Mouse (Mus musculus): ENCODE measurements around the gene Agpat2. TPM values are rescaled to one million over a fixed set of nuclear protein-coding genes. Genes with fewer than 3 reads are reported as not detected.

Gene Agpat2
- polyA plus RNA-seq, 1 experiment from 2014 or later: 6.2 TPM

DNA sequence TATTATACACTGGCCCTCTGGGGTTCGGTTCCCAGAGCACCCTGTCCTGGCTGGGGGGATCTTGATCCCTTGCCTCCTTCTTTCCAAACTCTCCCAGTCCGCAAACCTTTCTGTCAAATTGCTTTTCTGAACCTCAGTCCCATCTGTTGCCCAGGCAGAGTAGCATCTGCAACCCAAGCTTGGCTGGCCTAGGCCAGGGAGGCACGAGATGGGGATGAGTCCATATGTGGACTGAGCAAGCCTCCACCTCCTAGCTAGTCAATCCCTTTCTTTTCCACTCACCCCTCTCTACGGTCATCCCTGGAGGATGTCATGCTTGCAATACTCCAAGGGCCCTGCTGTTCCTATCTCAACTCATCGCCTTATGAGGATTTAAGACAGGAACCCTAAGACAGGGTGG is 1.6 kb downstream of the Agpat2 start:
- peaks cover 13% of the 10 kb centered on the region; the same call in 1 of the 2 replicates for H3K4me1 ChIP-seq (ENCODE audit: control insufficient read depth, insufficient read depth, low read depth, low read length)
- H3K4me3 ChIP-seq (ENCODE audit: low read length): no peak overlapping the region
- no peaks in the 10 kb centered on the region for H3K36me3 ChIP-seq (ENCODE audit: control insufficient read depth, insufficient read depth, low read length)
- no peak overlapping the region for H3K27ac ChIP-seq (ENCODE audit: low read depth, low read length)
- no peak overlapping the region for H3K4me2 ChIP-seq (ENCODE audit: low read length)
- no peaks in the 10 kb centered on the region for H3K9me3 ChIP-seq (ENCODE audit: control insufficient read depth, low read length)
- H3K9ac ChIP-seq (ENCODE audit: low read depth, low read length): no peak overlapping the region
- peaks cover 14% of the 10 kb centered on the region for H3K27me3 ChIP-seq (replicated peaks; ENCODE audit: control insufficient read depth, insufficient read depth, low read length)
- 81% methylated on average over 5 of the region's 5 CpGs for WGBS
- no peak for ATAC-seq

DNA sequence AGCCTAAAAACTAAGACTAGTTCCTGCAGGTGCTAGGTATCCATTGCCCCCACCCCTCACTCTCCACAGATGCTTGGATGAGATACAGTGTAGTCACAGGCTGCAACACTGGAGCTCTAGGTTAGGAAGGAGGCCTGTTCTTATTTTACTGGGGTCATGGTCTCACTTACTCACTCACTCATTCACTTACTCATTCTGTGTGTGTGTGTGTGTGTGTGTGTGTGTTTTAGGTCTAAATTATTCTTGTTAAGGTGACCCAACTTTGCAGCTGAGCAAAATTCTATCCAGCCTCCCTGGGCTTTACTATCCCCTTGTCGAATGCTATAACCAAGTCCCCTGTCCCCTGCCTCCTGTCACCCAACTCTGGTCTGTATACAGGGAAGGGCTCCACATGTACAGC is 2.6 kb downstream of the Agpat2 start:
- ATAC-seq: no peak
- 91% methylated on average over 1 of the region's 1 CpGs for WGBS
- H3K4me3 ChIP-seq (ENCODE audit: low read length): no peak overlapping the region
- H3K27me3 ChIP-seq (replicated peaks; ENCODE audit: control insufficient read depth, insufficient read depth, low read length): peaks cover 14% of the 10 kb centered on the region
- no peaks in the 10 kb centered on the region for H3K36me3 ChIP-seq (ENCODE audit: control insufficient read depth, insufficient read depth, low read length)
- H3K9ac ChIP-seq (ENCODE audit: low read depth, low read length): no peak overlapping the region
- H3K4me2 ChIP-seq (ENCODE audit: low read length): no peak overlapping the region
- H3K27ac ChIP-seq (ENCODE audit: low read depth, low read length): no peak overlapping the region
- no peaks in the 10 kb centered on the region for H3K9me3 ChIP-seq (ENCODE audit: control insufficient read depth, low read length)
- peaks cover 13% of the 10 kb centered on the region; the same call in 1 of the 2 replicates for H3K4me1 ChIP-seq (ENCODE audit: control insufficient read depth, insufficient read depth, low read depth, low read length)

DNA sequence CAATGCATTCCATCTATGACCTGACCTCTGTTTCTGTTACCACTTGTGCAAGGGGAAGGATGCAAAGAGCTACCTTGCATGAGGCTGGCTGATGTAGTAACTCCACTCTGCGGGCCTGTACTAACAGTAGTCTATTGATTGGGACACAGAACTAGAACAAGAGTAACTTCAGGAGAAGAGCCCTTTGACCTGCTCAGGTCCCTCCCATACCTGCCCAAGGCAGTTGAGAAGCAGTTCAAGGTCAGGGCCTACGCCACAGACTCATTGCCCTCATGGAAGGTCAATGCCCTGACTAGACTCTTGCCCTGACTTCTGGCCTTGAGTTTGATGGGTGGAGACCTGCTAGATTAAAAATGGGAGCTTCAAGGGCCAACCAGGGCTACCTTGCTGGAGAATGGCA is 3.6 kb downstream of the Agpat2 start:
- H3K27ac ChIP-seq (ENCODE audit: low read depth, low read length): no peak overlapping the region
- H3K27me3 ChIP-seq (replicated peaks; ENCODE audit: control insufficient read depth, insufficient read depth, low read length): peaks cover 14% of the 10 kb centered on the region
- no peak overlapping the region for H3K4me3 ChIP-seq (ENCODE audit: low read length)
- ATAC-seq: no peak
- H3K9ac ChIP-seq (ENCODE audit: low read depth, low read length): no peak overlapping the region
- H3K4me1 ChIP-seq (ENCODE audit: control insufficient read depth, insufficient read depth, low read depth, low read length): peaks cover 13% of the 10 kb centered on the region; the same call in 1 of the 2 replicates
- 93% methylated on average over 2 of the region's 2 CpGs for WGBS
- no peaks in the 10 kb centered on the region for H3K36me3 ChIP-seq (ENCODE audit: control insufficient read depth, insufficient read depth, low read length)
- no peaks in the 10 kb centered on the region for H3K9me3 ChIP-seq (ENCODE audit: control insufficient read depth, low read length)
- H3K4me2 ChIP-seq (ENCODE audit: low read length): no peak overlapping the region

DNA sequence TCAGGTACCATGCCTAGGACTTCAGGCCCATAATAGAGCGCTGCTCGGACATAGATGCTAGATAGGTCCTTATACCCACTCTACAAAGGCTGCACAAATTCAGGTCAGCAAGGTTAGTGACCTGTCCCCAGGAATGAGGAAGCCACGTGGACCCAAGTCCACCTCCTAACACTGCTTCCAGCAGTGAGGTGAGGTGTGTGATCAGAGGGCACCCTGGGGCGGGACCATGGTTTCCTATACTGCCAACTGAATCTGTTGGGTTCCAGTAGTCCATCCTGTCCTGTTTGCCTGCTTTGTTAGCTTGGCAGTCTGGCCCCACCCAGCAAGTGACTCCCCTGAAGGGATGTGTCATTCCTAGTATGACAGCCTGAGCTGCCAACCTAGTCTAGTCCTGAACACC is 4.3 kb downstream of the Agpat2 start:
- Histone ChIP-seq H3K27ac (ENCODE audit: low read depth, low read length) (no peak overlapping the region), H3K4me1 (ENCODE audit: control insufficient read depth, insufficient read depth, low read depth, low read length) (peaks cover 13% of the 10 kb centered on the region; the same call in 1 of the 2 replicates), H3K36me3 (ENCODE audit: control insufficient read depth, insufficient read depth, low read length) (no peaks in the 10 kb centered on the region), H3K4me2 (ENCODE audit: low read length) (no peak overlapping the region), H3K9me3 (ENCODE audit: control insufficient read depth, low read length) (no peaks in the 10 kb centered on the region), H3K9ac (ENCODE audit: low read depth, low read length) (no peak overlapping the region), H3K27me3 (replicated peaks; ENCODE audit: control insufficient read depth, insufficient read depth, low read length) (peaks cover 11% of the 10 kb centered on the region), H3K4me3 (ENCODE audit: low read length) (no peak overlapping the region)
- ATAC-seq: no peak
- WGBS: 87% methylated on average over 4 of the region's 4 CpGs

DNA sequence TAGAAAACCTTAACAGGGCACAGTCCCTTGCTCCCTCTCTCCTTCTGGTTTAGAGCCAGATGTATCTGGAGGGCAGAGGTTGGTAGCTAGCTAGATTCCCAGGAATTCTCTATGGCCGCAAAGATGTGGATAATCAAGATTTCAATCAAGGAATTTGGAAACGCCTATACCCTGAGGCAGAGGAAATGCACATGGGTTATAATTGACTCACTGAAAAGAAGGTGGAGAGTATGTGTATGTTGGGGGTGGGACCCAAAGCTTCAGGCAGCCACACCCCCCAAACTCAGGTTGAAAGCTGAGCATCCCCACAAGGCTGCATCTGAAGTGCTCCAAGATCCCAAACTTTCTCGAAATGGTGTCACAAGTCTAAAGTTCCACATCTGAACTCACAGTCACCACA is 5.8 kb downstream of the Agpat2 start:
- Histone ChIP-seq H3K4me1 (ENCODE audit: control insufficient read depth, insufficient read depth, low read depth, low read length) (peaks cover 3% of the 10 kb centered on the region; the same call in 1 of the 2 replicates), H3K9me3 (ENCODE audit: control insufficient read depth, low read length) (no peaks in the 10 kb centered on the region), H3K27me3 (replicated peaks; ENCODE audit: control insufficient read depth, insufficient read depth, low read length) (peaks cover 4% of the 10 kb centered on the region; the same call in 1 of the 2 replicates), H3K27ac (ENCODE audit: low read depth, low read length) (no peak overlapping the region), H3K9ac (ENCODE audit: low read depth, low read length) (no peak overlapping the region), H3K4me2 (ENCODE audit: low read length) (no peak overlapping the region), H3K36me3 (ENCODE audit: control insufficient read depth, insufficient read depth, low read length) (no peaks in the 10 kb centered on the region), H3K4me3 (ENCODE audit: low read length) (no peak overlapping the region)
- ATAC-seq: no peak
- WGBS: 82% methylated on average over 3 of the region's 3 CpGs

DNA sequence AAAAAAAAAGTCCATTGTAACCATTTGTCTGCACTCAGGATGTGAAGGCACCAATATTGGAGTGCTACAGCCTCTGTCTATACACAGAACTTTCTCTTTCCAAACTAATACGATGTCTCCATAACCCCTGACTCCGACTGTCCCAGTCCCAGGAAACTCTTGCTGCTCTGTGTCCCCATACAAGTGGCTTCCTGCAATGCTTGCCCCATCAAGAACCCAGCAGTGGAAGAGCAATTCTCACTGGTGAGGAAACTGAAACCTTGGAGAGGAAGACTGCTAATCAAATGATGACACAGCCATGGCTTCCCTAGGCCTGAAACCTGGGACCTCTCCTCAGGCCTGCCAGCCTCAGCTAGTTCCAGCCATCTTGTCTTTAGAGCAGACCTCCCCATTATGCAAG is 6.4 kb downstream of the Agpat2 start:
- Histone ChIP-seq H3K4me1 (ENCODE audit: control insufficient read depth, insufficient read depth, low read depth, low read length) (no peaks in the 10 kb centered on the region), H3K9me3 (ENCODE audit: control insufficient read depth, low read length) (no peaks in the 10 kb centered on the region), H3K9ac (ENCODE audit: low read depth, low read length) (no peak overlapping the region), H3K36me3 (ENCODE audit: control insufficient read depth, insufficient read depth, low read length) (no peaks in the 10 kb centered on the region), H3K4me2 (ENCODE audit: low read length) (no peak overlapping the region), H3K4me3 (ENCODE audit: low read length) (no peak overlapping the region), H3K27ac (ENCODE audit: low read depth, low read length) (no peak overlapping the region), H3K27me3 (replicated peaks; ENCODE audit: control insufficient read depth, insufficient read depth, low read length) (no peaks in the 10 kb centered on the region; the same call in 1 of the 2 replicates)
- no peak for ATAC-seq
- WGBS: 94% methylated on average over 2 of the region's 2 CpGs

DNA sequence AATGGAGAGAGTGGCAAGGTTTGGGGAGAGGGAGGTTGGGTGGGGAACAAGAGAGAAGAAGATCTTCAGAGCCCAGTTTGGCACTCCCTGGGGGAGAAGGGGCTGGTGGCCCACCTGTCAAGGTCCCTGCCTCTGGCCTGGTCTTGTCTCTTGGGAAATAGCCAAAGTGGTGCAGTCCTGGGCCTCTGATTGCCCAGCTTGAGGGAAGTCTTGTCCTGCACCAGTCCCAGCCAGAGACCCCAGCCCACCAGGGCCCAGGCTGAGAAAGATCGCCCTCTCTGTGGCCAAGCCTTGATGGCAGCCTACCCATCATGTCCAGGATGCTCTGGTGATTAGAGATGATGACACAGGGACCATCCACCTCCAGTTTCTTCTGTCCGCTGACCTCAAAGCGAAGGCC is 7.3 kb downstream of the Agpat2 start:
- no peak for ATAC-seq
- H3K9me3 ChIP-seq (ENCODE audit: control insufficient read depth, low read length): no peaks in the 10 kb centered on the region
- H3K36me3 ChIP-seq (ENCODE audit: control insufficient read depth, insufficient read depth, low read length): no peaks in the 10 kb centered on the region
- no peaks in the 10 kb centered on the region for H3K4me1 ChIP-seq (ENCODE audit: control insufficient read depth, insufficient read depth, low read depth, low read length)
- H3K27me3 ChIP-seq (replicated peaks; ENCODE audit: control insufficient read depth, insufficient read depth, low read length): no peaks in the 10 kb centered on the region
- H3K27ac ChIP-seq (ENCODE audit: low read depth, low read length): no peak overlapping the region
- H3K4me3 ChIP-seq (ENCODE audit: low read length): no peak overlapping the region
- no peak overlapping the region for H3K4me2 ChIP-seq (ENCODE audit: low read length)
- WGBS: 99% methylated on average over 3 of the region's 3 CpGs
- no peak overlapping the region for H3K9ac ChIP-seq (ENCODE audit: low read depth, low read length)

DNA sequence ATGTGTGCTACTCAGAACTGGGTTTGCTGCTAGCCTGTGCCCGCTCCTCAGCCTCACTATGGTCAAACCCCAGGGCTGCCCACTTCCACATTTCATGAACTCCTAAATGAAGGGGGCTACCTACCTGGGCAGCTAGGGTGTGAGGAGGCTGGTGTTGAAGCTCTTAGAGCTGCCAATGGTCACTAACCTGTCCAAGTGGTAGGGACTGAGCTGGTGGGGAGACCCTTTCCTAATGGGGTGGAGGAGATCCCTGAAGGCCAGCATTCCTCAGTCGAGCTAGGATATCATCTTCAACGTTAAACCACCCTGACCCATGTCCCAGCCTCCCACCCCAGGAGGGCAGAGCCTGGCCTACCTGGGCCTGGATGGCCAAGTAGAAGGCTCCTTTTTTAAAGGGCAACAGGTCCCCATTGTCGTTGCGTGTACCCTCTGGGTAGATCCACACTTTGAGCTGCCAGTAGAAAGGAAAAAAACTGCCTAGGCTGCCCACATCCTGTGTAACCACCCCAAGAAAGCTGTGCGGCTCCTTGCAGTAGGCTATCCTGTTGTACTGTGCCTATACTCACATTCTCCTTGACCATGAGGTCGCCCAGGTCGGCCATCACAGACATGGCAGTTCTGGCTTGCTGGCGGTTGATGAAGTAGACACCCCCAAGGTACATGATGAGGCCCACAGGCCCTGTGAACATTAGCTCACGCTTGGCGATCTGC is 8.3 kb downstream of the Agpat2 start:
- no peak overlapping the region for H3K27ac ChIP-seq (ENCODE audit: low read depth, low read length)
- no peak overlapping the region for H3K4me3 ChIP-seq (ENCODE audit: low read length)
- H3K9me3 ChIP-seq (ENCODE audit: control insufficient read depth, low read length): no peaks in the 10 kb centered on the region
- no peak for ATAC-seq
- H3K4me1 ChIP-seq (ENCODE audit: control insufficient read depth, insufficient read depth, low read depth, low read length): peaks cover 1% of the 10 kb centered on the region; the same call in 1 of the 2 replicates
- H3K36me3 ChIP-seq (ENCODE audit: control insufficient read depth, insufficient read depth, low read length): no peaks in the 10 kb centered on the region
- H3K27me3 ChIP-seq (replicated peaks; ENCODE audit: control insufficient read depth, insufficient read depth, low read length): no peaks in the 10 kb centered on the region
- 92% methylated on average over 11 of the region's 11 CpGs for WGBS
- H3K4me2 ChIP-seq (ENCODE audit: low read length): no peak overlapping the region
- no peak overlapping the region for H3K9ac ChIP-seq (ENCODE audit: low read depth, low read length)

DNA sequence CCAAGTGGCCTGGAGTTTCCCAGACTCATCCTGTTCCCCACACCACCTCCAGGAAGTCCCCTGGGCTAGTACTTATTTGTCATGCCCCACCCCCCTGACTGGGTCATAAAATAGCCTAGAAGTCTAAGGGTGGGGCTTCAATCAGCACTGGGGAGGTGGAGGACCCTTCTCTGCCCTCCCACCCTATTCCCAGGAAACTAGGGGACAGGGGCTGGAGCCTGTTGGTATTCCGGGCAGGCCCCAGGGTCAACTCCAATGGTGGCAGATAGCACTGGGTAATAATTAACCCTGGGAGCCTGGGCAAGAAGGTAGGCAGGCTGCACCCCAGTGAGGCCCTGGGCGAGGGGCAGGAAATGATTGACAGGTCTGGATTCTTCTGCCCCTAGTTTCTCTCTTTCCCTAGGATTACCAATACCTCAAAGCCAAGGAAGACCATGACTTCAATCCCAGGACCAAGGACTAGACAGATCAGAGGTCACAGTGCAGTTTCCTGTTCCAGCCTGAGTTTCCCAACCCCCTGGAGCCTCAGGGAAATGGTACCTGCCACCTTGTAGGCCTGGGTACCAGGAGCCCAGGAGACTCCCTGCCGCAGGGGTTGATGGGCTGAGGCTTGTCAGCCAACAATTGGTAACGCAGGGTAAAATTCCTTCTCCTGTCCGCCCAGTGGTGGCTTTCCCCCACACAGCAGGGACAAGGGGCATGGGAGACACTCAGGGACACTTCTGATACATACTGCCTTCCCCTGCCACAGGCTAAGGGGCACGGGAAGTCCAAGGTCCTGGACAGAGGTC is 9.1 kb downstream of the Agpat2 start:
- no peaks in the 10 kb centered on the region for H3K9me3 ChIP-seq (ENCODE audit: control insufficient read depth, low read length)
- H3K27ac ChIP-seq (ENCODE audit: low read depth, low read length): no peak overlapping the region

More for the DNA sequence above, 9.1 kb downstream of the Agpat2 start:
- Histone ChIP-seq H3K9ac (ENCODE audit: low read depth, low read length) (no peak overlapping the region), H3K4me3 (ENCODE audit: low read length) (no peak overlapping the region), H3K27me3 (replicated peaks; ENCODE audit: control insufficient read depth, insufficient read depth, low read length) (no peaks in the 10 kb centered on the region), H3K4me2 (ENCODE audit: low read length) (no peak overlapping the region), H3K4me1 (ENCODE audit: control insufficient read depth, insufficient read depth, low read depth, low read length) (peaks cover 2% of the 10 kb centered on the region; the same call in 1 of the 2 replicates), H3K36me3 (ENCODE audit: control insufficient read depth, insufficient read depth, low read length) (no peaks in the 10 kb centered on the region)
- 77% methylated on average over 6 of the region's 6 CpGs for WGBS
- no peak for ATAC-seq

Data from hindbrain, embryonic 16.5 days (tissue).